Mouse (Mus musculus): Measurements from ENCODE around the gene Iqcd. TPM values are rescaled to one million over a fixed set of nuclear protein-coding genes. Genes with fewer than 3 reads are reported as not detected.

Iqcd gene
- polyA plus RNA-seq, 1 experiment from 2014 or later: 0.60 TPM

- Histone ChIP-seq H3K4me1 (peaks cover 73% of the 10 kb centered on the region), H3K9ac (replicated peaks) (no peak overlapping the region), H3K36me3 (no peaks in the 10 kb centered on the region), H3K27ac (replicated peaks) (peak overlapping the region; percentile 78), H3K4me2 (replicated peaks) (no peak overlapping the region), H3K4me3 (no peak overlapping the region), H3K27me3 (no peaks in the 10 kb centered on the region), H3K9me3 (no peaks in the 10 kb centered on the region)
- ATAC-seq (ENCODE audit: low FRiP score, low read depth): no peak
- 42% methylated on average over 15 of the region's 15 CpGs for WGBS
Measured at GRCm38 (mm10) chr5:120565171-120565905, 23.5 kb upstream of the Iqcd start.

GRCm38 (mm10) chr5:120566101-120566500 lies 22.7 kb upstream of the Iqcd start:
- H3K27me3 ChIP-seq: no peaks in the 10 kb centered on the region
- 30% methylated on average over 5 of the region's 5 CpGs for WGBS
- H3K4me1 ChIP-seq: peaks cover 71% of the 10 kb centered on the region
- peak; percentile 48 for ATAC-seq (ENCODE audit: low FRiP score, low read depth)
- H3K9me3 ChIP-seq: no peaks in the 10 kb centered on the region
- H3K36me3 ChIP-seq: no peaks in the 10 kb centered on the region
- peak overlapping the region; percentile 78 for H3K27ac ChIP-seq (replicated peaks)
- no peak overlapping the region for H3K9ac ChIP-seq (replicated peaks)
- H3K4me3 ChIP-seq: no peak overlapping the region
- H3K4me2 ChIP-seq (replicated peaks): no peak overlapping the region

- Histone ChIP-seq H3K4me2 (replicated peaks) (peak overlapping the region; percentile 16), H3K27ac (replicated peaks) (peak overlapping the region; percentile 78), H3K27me3 (no peaks in the 10 kb centered on the region), H3K4me1 (peaks cover 74% of the 10 kb centered on the region), H3K9me3 (no peaks in the 10 kb centered on the region), H3K36me3 (no peaks in the 10 kb centered on the region), H3K9ac (replicated peaks) (0 out of 2 replicates have a peak overlapping the region, but pooled peaks have one; percentile 20), H3K4me3 (no peak overlapping the region)
- WGBS: 58% methylated on average over 9 of the region's 9 CpGs
- no peak for ATAC-seq (ENCODE audit: low FRiP score, low read depth)
Measured at GRCm38 (mm10) chr5:120566681-120567252, 22.0 kb upstream of the Iqcd start.

GRCm38 (mm10) chr5:120567253-120567701 lies 21.5 kb upstream of the Iqcd start:
- H3K36me3 ChIP-seq: no peaks in the 10 kb centered on the region
- H3K9ac ChIP-seq (replicated peaks): 0 out of 2 replicates have a peak overlapping the region, but pooled peaks have one; percentile 20
- no peak overlapping the region for H3K4me3 ChIP-seq
- no peaks in the 10 kb centered on the region for H3K9me3 ChIP-seq
- peak overlapping the region; percentile 78 for H3K27ac ChIP-seq (replicated peaks)
- H3K4me2 ChIP-seq (replicated peaks): peak overlapping the region; percentile 16
- WGBS: 10% methylated on average over 21 of the region's 21 CpGs
- ATAC-seq (ENCODE audit: low FRiP score, low read depth): peak; percentile 70
- H3K27me3 ChIP-seq: no peaks in the 10 kb centered on the region
- peaks cover 74% of the 10 kb centered on the region for H3K4me1 ChIP-seq

- H3K9ac ChIP-seq (replicated peaks): 0 out of 2 replicates have a peak overlapping the region, but pooled peaks have one; percentile 20
- no peaks in the 10 kb centered on the region for H3K36me3 ChIP-seq
- no peak overlapping the region for H3K4me3 ChIP-seq
- peaks cover 72% of the 10 kb centered on the region for H3K4me1 ChIP-seq
- no peaks in the 10 kb centered on the region for H3K27me3 ChIP-seq
- no peaks in the 10 kb centered on the region for H3K9me3 ChIP-seq
- WGBS: 48% methylated on average over 14 of the region's 14 CpGs
- H3K27ac ChIP-seq (replicated peaks): peak overlapping the region; percentile 78
- ATAC-seq (ENCODE audit: low FRiP score, low read depth): no peak
- H3K4me2 ChIP-seq (replicated peaks): 0 out of 2 replicates have a peak overlapping the region, but pooled peaks have one; percentile 16
Measured at GRCm38 (mm10) chr5:120567761-120568211, 21.0 kb upstream of the Iqcd start.

- Histone ChIP-seq H3K4me1 (peaks cover 66% of the 10 kb centered on the region), H3K27ac (replicated peaks) (peak overlapping the region; percentile 78), H3K4me3 (no peak overlapping the region), H3K9me3 (no peaks in the 10 kb centered on the region), H3K9ac (replicated peaks) (no peak overlapping the region), H3K4me2 (replicated peaks) (no peak overlapping the region), H3K36me3 (no peaks in the 10 kb centered on the region), H3K27me3 (no peaks in the 10 kb centered on the region)
- WGBS: 61% methylated on average over 9 of the region's 9 CpGs
- no peak for ATAC-seq (ENCODE audit: low FRiP score, low read depth)
Measured at GRCm38 (mm10) chr5:120568336-120568768, 20.5 kb upstream of the Iqcd start.

- Histone ChIP-seq H3K27me3 (no peaks in the 10 kb centered on the region), H3K36me3 (no peaks in the 10 kb centered on the region), H3K9me3 (no peaks in the 10 kb centered on the region), H3K4me3 (no peak overlapping the region), H3K4me2 (replicated peaks) (no peak overlapping the region), H3K9ac (replicated peaks) (no peak overlapping the region), H3K4me1 (peaks cover 60% of the 10 kb centered on the region), H3K27ac (replicated peaks) (no peak overlapping the region)
- WGBS: 84% methylated on average over 4 of the region's 4 CpGs
- no peak for ATAC-seq (ENCODE audit: low FRiP score, low read depth)
Measured at GRCm38 (mm10) chr5:120568964-120569363, 19.9 kb upstream of the Iqcd start.

- Histone ChIP-seq H3K4me3 (no peak overlapping the region), H3K36me3 (no peaks in the 10 kb centered on the region), H3K27me3 (no peaks in the 10 kb centered on the region), H3K4me1 (peaks cover 54% of the 10 kb centered on the region), H3K9ac (replicated peaks) (no peak overlapping the region), H3K9me3 (no peaks in the 10 kb centered on the region), H3K4me2 (replicated peaks) (no peak overlapping the region), H3K27ac (replicated peaks) (no peak overlapping the region)
- 94% methylated on average over 3 of the region's 3 CpGs for WGBS
- no peak for ATAC-seq (ENCODE audit: low FRiP score, low read depth)
Measured at GRCm38 (mm10) chr5:120569791-120570190, 19.0 kb upstream of the Iqcd start.

GRCm38 (mm10) chr5:120570289-120570897 lies 18.4 kb upstream of the Iqcd start:
- Histone ChIP-seq H3K9me3 (no peaks in the 10 kb centered on the region), H3K4me1 (peaks cover 48% of the 10 kb centered on the region), H3K27ac (replicated peaks) (no peak overlapping the region), H3K4me2 (replicated peaks) (no peak overlapping the region), H3K27me3 (no peaks in the 10 kb centered on the region), H3K36me3 (no peaks in the 10 kb centered on the region), H3K4me3 (no peak overlapping the region), H3K9ac (replicated peaks) (no peak overlapping the region)
- WGBS: 85% methylated on average over 11 of the region's 11 CpGs
- ATAC-seq (ENCODE audit: low FRiP score, low read depth): no peak

GRCm38 (mm10) chr5:120571056-120571740 lies 17.6 kb upstream of the Iqcd start:
- Histone ChIP-seq H3K4me2 (replicated peaks) (no peak overlapping the region), H3K27ac (replicated peaks) (no peak overlapping the region), H3K4me1 (peaks cover 40% of the 10 kb centered on the region), H3K36me3 (no peaks in the 10 kb centered on the region), H3K4me3 (no peak overlapping the region), H3K9ac (replicated peaks) (no peak overlapping the region), H3K27me3 (no peaks in the 10 kb centered on the region), H3K9me3 (no peaks in the 10 kb centered on the region)
- no peak for ATAC-seq (ENCODE audit: low FRiP score, low read depth)
- WGBS: 58% methylated on average over 14 of the region's 14 CpGs

- 78% methylated on average over 10 of the region's 10 CpGs for WGBS
- Histone ChIP-seq H3K9ac (replicated peaks) (no peak overlapping the region), H3K4me3 (no peak overlapping the region), H3K36me3 (no peaks in the 10 kb centered on the region), H3K4me1 (peaks cover 22% of the 10 kb centered on the region), H3K27me3 (no peaks in the 10 kb centered on the region), H3K27ac (replicated peaks) (no peak overlapping the region), H3K9me3 (no peaks in the 10 kb centered on the region), H3K4me2 (replicated peaks) (no peak overlapping the region)
- ATAC-seq (ENCODE audit: low FRiP score, low read depth): no peak
Measured at GRCm38 (mm10) chr5:120574469-120575063, 14.2 kb upstream of the Iqcd start.
